Mouse (Mus musculus): ENCODE measurements around the gene Astn2. TPM values are rescaled to one million over a fixed set of nuclear protein-coding genes. Genes with fewer than 3 reads are reported as not detected.

The Astn2 gene
- polyA plus RNA-seq, 1 experiment from 2014 or later: 0.74 TPM

DNA sequence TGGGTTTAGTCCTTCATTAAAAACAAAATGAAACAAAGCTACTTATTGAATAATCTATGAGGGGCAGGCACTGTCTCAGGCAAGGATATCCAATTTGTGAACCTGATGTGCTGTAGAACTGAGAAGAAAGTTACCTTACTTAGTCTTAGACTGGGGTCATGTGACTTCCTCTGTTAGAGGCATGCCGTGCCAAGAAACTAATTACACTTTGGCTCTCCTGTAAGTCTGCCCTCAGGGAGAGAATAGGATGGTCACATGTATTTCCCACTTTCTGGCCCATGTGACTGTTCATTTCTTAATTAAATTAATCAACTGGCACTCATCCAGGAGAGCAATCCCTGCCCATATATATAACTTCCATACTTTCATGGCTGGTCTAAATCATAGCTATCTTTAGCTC lies 1070.7 kb downstream of the Astn2 start:
- DNase-seq (ENCODE audit: low spot score) (no peak), ATAC-seq (replicated peaks; ENCODE audit: insufficient number of reproducible peaks, low FRiP score, low TSS enrichment, low read depth) (no peak)
- Histone ChIP-seq H3K4me3 (ENCODE audit: low read depth, low read length) (no peak overlapping the region), H3K36me3 (replicated peaks; ENCODE audit: control insufficient read depth, insufficient read depth, low read depth, low read length) (no peaks in the 10 kb centered on the region), H3K4me1 (ENCODE audit: control insufficient read depth, insufficient read depth, low read length) (no peaks in the 10 kb centered on the region), H3K9me3 (replicated peaks; ENCODE audit: control insufficient read depth, low read length) (no peaks in the 10 kb centered on the region), H3K9ac (replicated peaks; ENCODE audit: low read length) (no peak overlapping the region), H3K27ac (replicated peaks; ENCODE audit: low read depth, low read length) (no peak overlapping the region), H3K4me2 (ENCODE audit: low read depth, low read length) (no peak overlapping the region), H3K27me3 (ENCODE audit: control insufficient read depth, insufficient read depth, low read length) (no peaks in the 10 kb centered on the region)
- WGBS: 25% methylated on average over 1 of the region's 1 CpGs
